Mouse (Mus musculus): ENCODE results near the gene Ccdc171.
A peak's percentile ranks its signal among the peaks of the same experiment; 100 is the strongest.
"Not testable (repeated sequence)": the region's sequence is repeated elsewhere in the genome, so short reads cannot be mapped to it uniquely, and the experiment has no call there.

Ccdc171 gene

GRCm38 (mm10) chr4:83657021-83657420 lies 131.7 kb downstream of the Ccdc171 start:
- DNase-seq (ENCODE audit: low spot score), result no peak

DNA sequence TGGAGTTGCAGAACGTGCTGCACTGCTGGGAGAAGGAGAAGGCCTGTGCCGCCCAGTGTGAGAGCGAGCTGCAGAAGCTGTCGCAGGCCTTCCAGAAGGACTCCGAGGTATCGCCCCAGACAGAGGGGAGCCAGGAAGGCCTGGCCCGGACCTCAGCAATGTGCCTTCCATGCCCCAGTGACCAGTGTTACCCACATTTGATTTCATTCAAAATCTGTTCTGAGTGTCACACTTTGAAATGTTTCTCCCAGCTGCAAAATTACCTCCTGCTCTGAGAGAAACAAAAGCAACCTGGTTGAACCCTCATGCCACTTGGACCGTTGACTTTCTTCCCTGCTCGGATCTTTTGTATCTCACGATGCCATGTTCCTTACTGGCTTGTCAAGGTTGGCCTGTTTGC lies 133.1 kb downstream of the Ccdc171 start:
- DNase-seq (ENCODE audit: low spot score), result no peak

- no peak for DNase-seq (ENCODE audit: low spot score)
Observed at GRCm38 (mm10) chr4:83659411-83659810, 134.1 kb downstream of the Ccdc171 start.

GRCm38 (mm10) chr4:83661519-83662271 lies 136.3 kb downstream of the Ccdc171 start:
- DNase-seq (ENCODE audit: low spot score), result no peak

DNA sequence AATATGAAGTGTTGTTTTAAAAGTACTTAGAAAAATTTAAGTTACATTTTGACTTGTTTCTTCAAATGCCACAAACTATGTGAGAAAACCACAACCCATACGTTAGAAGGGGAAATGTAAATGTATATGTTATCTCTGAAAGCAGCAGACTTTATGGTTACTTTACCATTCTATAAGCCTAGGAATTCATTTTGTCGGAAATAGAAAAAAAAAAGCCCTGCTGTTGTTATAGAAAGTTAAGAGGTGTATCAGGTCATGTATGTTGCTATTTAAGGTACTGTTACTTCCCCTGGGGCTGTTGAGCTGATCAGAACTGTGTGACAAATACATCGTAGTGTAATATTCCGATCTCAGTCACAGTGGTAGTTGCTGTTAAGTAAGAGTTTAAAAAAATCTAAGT lies 137.0 kb downstream of the Ccdc171 start:
- DNase-seq (ENCODE audit: low spot score), result no peak

DNA sequence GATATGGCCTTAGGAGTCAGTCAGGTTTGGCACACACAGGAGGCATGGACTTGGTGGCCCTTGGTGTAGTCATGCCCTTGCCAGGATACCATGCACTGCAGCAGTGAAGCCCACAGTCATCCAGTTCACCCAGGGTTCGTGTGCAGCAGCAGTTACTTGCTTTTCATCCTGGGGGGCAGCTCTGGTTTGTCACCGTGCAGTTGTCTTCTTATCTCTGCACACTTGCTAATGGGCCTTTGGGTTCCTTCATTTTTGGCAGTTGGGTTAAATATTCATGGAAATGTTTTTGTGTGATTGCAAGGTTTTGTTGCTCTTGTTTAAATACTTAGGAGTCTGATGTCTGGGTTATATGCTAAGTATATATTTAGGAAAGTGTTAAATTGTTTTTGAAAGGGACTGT lies 144.2 kb downstream of the Ccdc171 start:
- DNase-seq (ENCODE audit: low spot score), result no peak

- not testable (repeated sequence) for DNase-seq (ENCODE audit: low spot score)
Observed at GRCm38 (mm10) chr4:83675308-83675707, 150.0 kb downstream of the Ccdc171 start.

DNA sequence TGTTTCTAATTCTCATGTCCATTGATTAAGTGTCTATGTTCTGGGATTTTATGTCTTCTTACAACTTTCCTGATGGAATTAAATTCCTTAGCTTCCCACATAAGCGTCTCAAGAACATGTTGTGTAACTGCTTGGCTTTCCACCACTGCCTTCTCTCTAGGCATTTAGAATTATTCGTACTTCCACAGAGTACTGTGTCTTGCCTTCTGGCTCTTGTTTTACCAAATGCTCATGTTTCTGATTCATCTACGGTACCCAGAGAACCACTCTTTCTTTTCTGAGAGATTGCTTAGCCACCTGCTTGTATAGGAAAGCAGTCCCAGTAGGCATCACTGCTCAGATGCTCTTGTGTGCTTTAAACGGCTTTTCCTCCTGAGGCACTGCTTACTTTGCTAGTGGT lies 151.1 kb downstream of the Ccdc171 start:
- no peak for DNase-seq (ENCODE audit: low spot score)

DNA sequence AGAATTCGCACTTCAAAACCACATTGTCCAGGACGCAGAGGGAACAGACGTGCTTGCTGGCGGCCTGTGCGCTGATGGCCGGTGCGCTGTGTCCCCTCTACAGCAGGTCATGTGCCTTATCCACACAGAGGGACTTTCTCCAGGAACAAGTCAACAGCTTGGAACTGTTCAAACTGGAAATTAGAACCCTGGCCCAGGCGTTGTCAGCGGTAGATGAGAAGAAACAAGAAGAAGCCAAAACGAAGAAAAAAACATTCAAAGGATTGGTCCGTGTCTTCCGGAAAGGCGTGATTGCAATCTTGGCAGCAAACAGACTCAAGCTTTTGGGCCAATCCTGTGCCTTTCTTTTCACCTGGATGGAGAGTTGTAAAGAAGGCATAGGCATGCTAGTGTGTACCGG lies 155.7 kb downstream of the Ccdc171 start:
- DNase-seq (ENCODE audit: low spot score), result no peak

DNA sequence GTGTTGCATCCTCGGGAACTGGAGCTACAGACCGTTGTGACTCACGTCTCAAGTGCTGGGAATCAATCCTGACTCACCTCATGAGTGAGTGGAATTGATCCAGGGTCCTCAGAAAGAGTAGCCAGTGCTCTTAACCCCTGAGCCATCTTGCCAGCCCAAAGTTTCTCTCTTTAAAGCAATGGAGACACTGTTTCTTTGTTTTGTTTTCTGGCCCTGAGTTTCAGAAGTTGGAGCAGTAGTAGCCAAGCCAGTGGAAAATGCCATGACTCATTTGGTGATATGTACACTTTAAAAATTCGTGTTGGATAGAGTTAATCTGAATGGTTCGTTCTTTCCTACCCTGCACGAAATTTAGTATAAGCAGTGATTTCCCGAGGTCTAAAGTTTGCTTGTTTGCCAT lies 157.5 kb downstream of the Ccdc171 start:
- no peak for DNase-seq (ENCODE audit: low spot score)

DNA sequence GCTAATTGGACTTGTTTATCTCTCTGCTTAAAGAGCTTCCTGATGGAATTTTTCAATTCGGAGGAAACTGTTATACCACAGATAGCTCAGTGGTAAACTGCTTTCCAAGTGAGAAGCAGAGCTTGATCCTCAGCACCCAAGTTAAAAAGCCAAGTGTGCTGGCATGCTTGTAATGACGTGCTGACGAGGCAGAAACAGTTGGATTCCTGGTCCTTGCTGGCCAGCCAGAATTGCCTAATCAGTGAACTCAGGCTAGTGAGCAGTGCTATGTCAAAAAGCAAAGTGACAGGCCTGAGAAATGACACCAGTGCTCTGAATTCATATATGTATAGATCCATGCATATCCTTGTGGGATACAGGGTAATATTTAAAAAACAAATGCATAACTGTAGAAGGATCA lies 174.8 kb downstream of the Ccdc171 start:
- DNase-seq (ENCODE audit: low spot score), result no peak

GRCm38 (mm10) chr4:83716996-83717395 lies 191.7 kb downstream of the Ccdc171 start:
- DNase-seq (ENCODE audit: low spot score), result no peak

- DNase-seq (ENCODE audit: low spot score), result no peak
Observed at GRCm38 (mm10) chr4:83719816-83720215, 194.5 kb downstream of the Ccdc171 start.

DNA sequence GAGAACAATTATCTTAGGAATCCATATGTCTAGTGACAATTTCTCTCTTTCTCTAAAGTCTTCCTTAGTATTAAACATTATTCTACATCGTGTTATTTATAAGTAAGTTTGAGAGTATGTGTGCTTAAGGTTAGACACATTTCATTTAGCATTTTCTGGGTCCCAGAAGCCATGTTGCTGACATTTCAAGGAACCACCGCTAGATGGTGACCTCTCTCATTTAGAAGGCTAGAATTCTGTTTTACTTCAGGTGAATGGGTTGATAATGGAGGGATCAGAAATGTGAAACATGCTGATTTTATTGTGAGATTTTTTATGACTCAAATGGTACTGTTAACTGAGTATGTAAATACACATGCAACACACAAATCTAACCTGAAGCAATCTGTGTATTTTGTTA lies 199.8 kb downstream of the Ccdc171 start:
- no peak for DNase-seq (ENCODE audit: low spot score)

DNA sequence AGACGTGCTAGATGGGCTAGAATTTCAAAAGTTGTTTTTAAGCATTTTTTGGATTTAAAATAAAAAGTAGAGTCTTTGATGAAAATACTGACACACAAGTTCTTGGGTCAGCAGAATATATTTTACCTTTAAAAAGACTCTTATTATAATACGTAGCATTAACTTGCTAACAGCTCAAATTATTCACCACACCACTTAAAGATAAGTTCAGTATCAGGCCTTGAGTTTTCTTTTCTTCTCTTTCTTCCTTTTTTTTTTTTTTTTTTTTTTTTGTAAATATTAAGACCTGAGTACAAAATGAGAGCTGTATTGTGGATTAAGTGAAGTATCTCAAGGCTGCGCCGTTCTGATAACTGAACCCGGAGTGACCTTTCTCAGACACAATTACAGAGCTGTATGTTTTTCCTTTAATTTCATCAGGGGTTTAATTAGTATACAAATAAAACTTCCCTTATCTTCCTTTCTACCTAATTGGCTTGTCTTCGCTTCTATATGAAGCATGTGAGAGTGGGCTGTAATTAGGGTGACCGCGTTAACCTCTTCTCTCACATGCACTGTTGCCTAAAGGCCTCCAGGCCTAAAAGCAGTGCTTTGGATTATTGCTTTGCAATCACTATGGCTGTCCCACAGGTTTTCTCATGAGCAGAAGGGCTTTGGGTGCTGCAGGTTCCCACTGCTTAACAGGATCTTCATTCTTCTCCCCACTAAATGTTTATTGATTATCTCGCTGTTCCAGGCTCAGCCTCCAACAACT lies 214.0 kb downstream of the Ccdc171 start:
- no peak for DNase-seq (ENCODE audit: low spot score)

DNA sequence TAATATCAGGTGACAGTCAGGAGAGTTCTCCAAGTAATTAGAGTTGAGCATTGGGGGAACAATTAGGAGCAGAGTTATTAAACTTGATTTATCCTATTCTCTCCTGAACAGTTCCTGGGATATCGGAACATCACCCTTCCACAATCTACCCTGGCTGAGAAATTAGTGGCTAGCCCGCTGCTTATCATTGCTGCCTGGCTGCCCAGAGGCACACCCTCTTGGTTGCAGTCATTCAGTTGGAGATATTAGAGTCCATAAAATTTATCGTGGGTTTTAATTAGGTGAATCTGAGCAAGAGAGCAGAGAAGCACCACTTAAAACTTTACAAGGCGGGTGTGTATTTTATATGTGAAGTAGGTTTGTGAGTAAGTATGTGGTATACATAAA lies 214.5 kb downstream of the Ccdc171 start:
- no peak for DNase-seq (ENCODE audit: low spot score)

DNA sequence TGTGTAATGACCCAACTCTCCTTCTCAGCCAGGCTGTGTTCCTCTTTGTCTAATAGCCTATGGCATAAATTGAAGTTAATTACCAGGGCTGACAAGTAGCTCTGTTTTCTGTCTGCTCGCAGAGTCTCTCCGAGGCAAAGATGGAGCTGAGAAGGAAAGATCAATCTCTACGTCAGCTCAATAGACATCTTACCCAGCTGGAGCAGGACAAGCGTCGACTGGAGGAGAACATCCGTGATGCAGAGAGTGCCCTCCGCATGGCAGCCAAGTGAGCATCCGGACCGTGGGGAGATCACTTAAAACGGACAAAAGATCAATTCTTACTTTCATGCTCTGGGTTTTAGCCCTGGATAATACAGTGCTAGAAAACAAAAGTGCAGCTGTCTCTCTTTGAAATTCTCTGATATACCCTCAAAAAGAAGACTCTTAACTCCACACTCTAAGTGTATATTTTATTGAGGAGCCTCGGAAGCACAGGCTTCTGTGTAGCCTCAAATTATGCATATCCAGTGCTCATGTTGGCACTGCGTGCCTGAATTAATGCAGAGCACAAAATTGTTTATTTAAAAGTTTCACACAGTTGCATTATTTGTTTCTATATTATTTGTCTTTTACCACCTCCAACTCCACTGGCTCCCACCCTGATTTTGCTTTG lies 217.6 kb downstream of the Ccdc171 start:
- DNase-seq (ENCODE audit: low spot score), result no peak

GRCm38 (mm10) chr4:83775136-83775535 lies 249.8 kb downstream of the Ccdc171 start:
- DNase-seq (ENCODE audit: low spot score), result no peak

GRCm38 (mm10) chr4:83780044-83780443 lies 254.7 kb downstream of the Ccdc171 start:
- no peak for DNase-seq (ENCODE audit: low spot score)

DNA sequence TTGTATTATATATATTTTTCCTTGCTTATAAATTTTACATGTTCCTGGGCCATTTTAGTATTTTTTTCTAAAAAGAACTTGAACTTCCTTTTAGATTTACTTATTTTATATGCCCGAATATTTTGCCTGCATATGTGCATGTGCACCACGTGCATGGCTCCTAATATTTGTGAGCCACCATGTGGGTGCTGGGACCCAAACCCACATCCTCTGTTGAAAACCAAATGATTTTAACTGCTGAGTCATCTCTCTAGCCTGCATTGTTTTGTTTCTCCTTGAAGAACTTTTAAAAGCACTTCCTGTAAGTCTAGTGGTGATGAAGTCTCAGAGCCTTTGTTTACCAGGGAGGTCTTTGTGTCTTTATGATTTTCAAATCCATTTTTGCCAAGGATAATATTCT lies 259.8 kb downstream of the Ccdc171 start:
- DNase-seq (ENCODE audit: low spot score), result no peak

DNA sequence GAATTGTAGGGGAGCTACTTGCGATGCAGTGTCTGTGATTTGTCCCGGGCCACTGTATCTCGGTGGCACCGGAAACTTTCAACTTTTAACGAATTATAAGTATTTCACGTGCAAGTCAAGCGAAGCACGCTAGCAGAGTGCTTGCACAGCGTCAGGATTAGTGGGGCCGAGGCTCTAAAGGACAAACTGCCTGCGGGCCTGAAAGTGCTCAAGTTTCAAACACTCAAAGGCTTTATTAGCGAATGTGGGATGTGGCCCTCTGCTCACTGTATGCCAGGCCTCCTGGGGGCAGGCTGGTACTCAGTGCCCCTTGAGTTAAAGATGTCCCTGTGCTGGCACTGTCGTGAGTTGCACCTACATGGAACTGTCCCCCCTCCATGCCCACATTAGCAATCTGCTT lies 266.5 kb downstream of the Ccdc171 start:
- DNase-seq (ENCODE audit: low spot score), result no peak

- peak; percentile 29 for DNase-seq (ENCODE audit: low spot score)
Observed at GRCm38 (mm10) chr4:83794315-83794922, 269.1 kb downstream of the Ccdc171 start.

Data from urinary bladder, postnatal 14 days (tissue).